Mouse (Mus musculus): ENCODE results near the gene Ankrd12.
"Not testable (repeated sequence)": the region's sequence is repeated elsewhere in the genome, so short reads cannot be mapped to it uniquely, and the experiment has no call there.

Ankrd12 gene

GRCm38 (mm10) chr17:66091392-66091791 is 14.5 kb upstream of the Ankrd12 start:
- in situ Hi-C loops (cut with MboI; ENCODE audit: unreplicated experiment in 2 of 2), result no loop called here

GRCm38 (mm10) chr17:66090251-66090650 is 13.4 kb upstream of the Ankrd12 start:
- in situ Hi-C loops (cut with MboI; ENCODE audit: unreplicated experiment in 2 of 2), result no loop called here

GRCm38 (mm10) chr17:66085038-66085437 is 8.1 kb upstream of the Ankrd12 start:
- in situ Hi-C loops (cut with MboI; ENCODE audit: unreplicated experiment in 2 of 2), result no loop called here

- in situ Hi-C loops (cut with MboI; ENCODE audit: unreplicated experiment in 2 of 2), result no loop called here
These were observed 7.6 kb upstream of the Ankrd12 start for GRCm38 (mm10) chr17:66084486-66084885.

GRCm38 (mm10) chr17:66077437-66077850 is 555 bp upstream of the Ankrd12 start:
- in situ Hi-C loops (cut with MboI; ENCODE audit: unreplicated experiment in 2 of 2), result no loop called here

- in situ Hi-C loops (cut with MboI; ENCODE audit: unreplicated experiment in 2 of 2), result no loop called here
These were observed 538 bp downstream of the Ankrd12 start for GRCm38 (mm10) chr17:66076174-66076927.

GRCm38 (mm10) chr17:66075827-66076173 is 1.1 kb downstream of the Ankrd12 start:
- in situ Hi-C loops (cut with MboI; ENCODE audit: unreplicated experiment in 2 of 2), result no loop called here

- in situ Hi-C loops (cut with MboI; ENCODE audit: unreplicated experiment in 2 of 2), result no loop called here
These were observed 2.9 kb downstream of the Ankrd12 start for GRCm38 (mm10) chr17:66073971-66074370.

GRCm38 (mm10) chr17:66069036-66069435 is 7.9 kb downstream of the Ankrd12 start:
- in situ Hi-C loops (cut with MboI; ENCODE audit: unreplicated experiment in 2 of 2), result not testable (repeated sequence)

GRCm38 (mm10) chr17:66065115-66065514 is 11.8 kb downstream of the Ankrd12 start:
- in situ Hi-C loops (cut with MboI; ENCODE audit: unreplicated experiment in 2 of 2), result no loop called here

GRCm38 (mm10) chr17:66061241-66061938 is 15.5 kb downstream of the Ankrd12 start:
- in situ Hi-C loops (cut with MboI; ENCODE audit: unreplicated experiment in 2 of 2), result no loop called here

- in situ Hi-C loops (cut with MboI; ENCODE audit: unreplicated experiment in 2 of 2), result no loop called here
These were observed 18.7 kb downstream of the Ankrd12 start for GRCm38 (mm10) chr17:66058160-66058559.

GRCm38 (mm10) chr17:66057145-66057544 is 19.7 kb downstream of the Ankrd12 start:
- in situ Hi-C loops (cut with MboI; ENCODE audit: unreplicated experiment in 2 of 2), result no loop called here

GRCm38 (mm10) chr17:66053349-66053748 is 23.5 kb downstream of the Ankrd12 start:
- in situ Hi-C loops (cut with MboI; ENCODE audit: unreplicated experiment in 2 of 2), result no loop called here

- in situ Hi-C loops (cut with MboI; ENCODE audit: unreplicated experiment in 2 of 2), result no loop called here
These were observed 28.1 kb downstream of the Ankrd12 start for GRCm38 (mm10) chr17:66048795-66049194.

GRCm38 (mm10) chr17:66048199-66048598 is 28.7 kb downstream of the Ankrd12 start:
- in situ Hi-C loops (cut with MboI; ENCODE audit: unreplicated experiment in 2 of 2), result no loop called here

GRCm38 (mm10) chr17:66043679-66044078 is 33.2 kb downstream of the Ankrd12 start:
- in situ Hi-C loops (cut with MboI; ENCODE audit: unreplicated experiment in 2 of 2), result loop anchor here in 1 of 2 experiments (5.0 kb wide), 1 partner anchor 64 kb away; no protein-coding TSS in a partner anchor

GRCm38 (mm10) chr17:66041020-66041419 is 35.9 kb downstream of the Ankrd12 start:
- in situ Hi-C loops (cut with MboI; ENCODE audit: unreplicated experiment in 2 of 2), result loop anchor here in 1 of 2 experiments (5.0 kb wide), 1 partner anchor 66 kb away; no protein-coding TSS in a partner anchor

GRCm38 (mm10) chr17:66033239-66033638 is 43.6 kb downstream of the Ankrd12 start:
- in situ Hi-C loops (cut with MboI; ENCODE audit: unreplicated experiment in 2 of 2), result no loop called here

GRCm38 (mm10) chr17:66031991-66032390 is 44.9 kb downstream of the Ankrd12 start:
- in situ Hi-C loops (cut with MboI; ENCODE audit: unreplicated experiment in 2 of 2), result no loop called here

- in situ Hi-C loops (cut with MboI; ENCODE audit: unreplicated experiment in 2 of 2), result loop anchor here in 1 of 2 experiments (10.0 kb wide), 1 partner anchor 159 kb away; no protein-coding TSS in a partner anchor
These were observed 52.7 kb downstream of the Ankrd12 start for GRCm38 (mm10) chr17:66024211-66024610.

- in situ Hi-C loops (cut with MboI; ENCODE audit: unreplicated experiment in 2 of 2), result no loop called here
These were observed 65.1 kb downstream of the Ankrd12 start for GRCm38 (mm10) chr17:66011790-66012189.

Measured in v-Abl transformed pro-B cells (cell line).